ENCODE assay signal across 8 mouse cellular contexts in the genomic region with DNA sequence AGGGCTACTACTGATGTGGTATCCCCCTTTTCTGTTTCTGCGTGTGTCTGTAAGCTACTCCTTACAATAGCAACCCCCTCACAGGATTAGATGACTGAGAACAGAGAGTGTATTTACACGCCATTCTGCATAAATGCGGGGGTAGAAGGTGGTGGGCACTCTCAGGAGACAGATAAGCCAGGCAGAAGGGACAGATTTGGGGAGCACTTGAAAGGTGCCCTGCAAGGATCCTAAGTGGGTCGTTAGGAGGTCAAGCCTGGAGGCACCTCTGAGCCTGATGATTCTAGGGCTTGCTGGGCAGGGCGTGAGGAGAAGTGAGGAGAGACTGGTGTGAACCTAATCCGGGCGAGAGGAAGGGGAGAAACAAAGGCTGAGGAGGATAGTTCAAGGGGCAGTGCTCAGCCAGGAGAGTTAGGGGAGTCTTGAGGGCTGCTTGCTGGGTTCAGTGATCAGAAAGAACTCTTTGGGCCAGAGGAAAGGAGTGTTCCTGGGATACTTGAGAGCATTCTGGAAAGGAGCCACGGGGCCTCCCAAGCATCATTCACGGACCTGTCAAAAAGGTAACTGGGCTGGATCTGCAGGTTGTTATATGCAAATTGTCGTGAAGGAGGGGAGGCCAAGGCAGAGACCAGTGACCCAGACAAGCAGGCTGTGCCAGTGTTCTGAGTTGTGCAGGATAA. TPM values are rescaled to one million over a fixed set of nuclear protein-coding genes. Genes with fewer than 3 reads are reported as not detected.
DNase-seq lines count a peak whose midpoint lies in the region; ATAC-seq and TF ChIP-seq lines count a peak whose summit lies in the region.

No protein-coding gene starts in this region.

- TF ChIP-seq CTCF in hindbrain, postnatal 0 days (IDR thresholded peaks at IDR 0.05; ENCODE audit: low read depth): no peak
- no peak for TF ChIP-seq CTCF in lung, adult 2 months (IDR thresholded peaks at IDR 0.05; ENCODE audit: insufficient read depth, low read length)

- ATAC-seq in heart, embryonic 15.5 days (replicated peaks; ENCODE audit: insufficient number of reproducible peaks, insufficient read depth, low FRiP score, low read depth): no peak
- ATAC-seq in hindbrain, postnatal 0 days: no peak

- intact Hi-C loops in left cerebral cortex, postnatal 10 days (cut with DNase I): no loop called here

- no peak for DNase-seq in heart, adult 18-20 months
- DNase-seq in embryo, embryonic 10 days (ENCODE audit: low spot score): peak; percentile 17
- no peak for DNase-seq in hindbrain, postnatal 0 days (ENCODE audit: low spot score)
- peak; percentile 36 for DNase-seq in lung, adult 2 months
- peak; percentile 1 for DNase-seq in retina, postnatal 7 days (ENCODE audit: low read depth, low spot score)
- DNase-seq in left cerebral cortex, postnatal 10 days (ENCODE audit: extremely low spot score in 1 of 2, low spot score in 2 of 2): no peak
- no peak for DNase-seq in layer of hippocampus, adult 11-12 months (ENCODE audit: low spot score)

- H3K4me2 ChIP-seq in heart, embryonic 15.5 days: peak overlapping the region; percentile 74
- H3K4me2 ChIP-seq in hindbrain, postnatal 0 days (ENCODE audit: low read depth, low read length): peak overlapping the region; percentile 80

- WGBS in heart, embryonic 15.5 days: 16% methylated on average over 10 of the region's 10 CpGs
- 12% methylated on average over 10 of the region's 10 CpGs for WGBS in hindbrain, postnatal 0 days
- WGBS in lung, adult 2 months: 10% methylated on average over 10 of the region's 10 CpGs

- no peaks in the 10 kb centered on the region for H3K9me3 ChIP-seq in heart, embryonic 15.5 days (replicated peaks)
- H3K9me3 ChIP-seq in hindbrain, postnatal 0 days (ENCODE audit: low read length): no peaks in the 10 kb centered on the region

- no peaks in the 10 kb centered on the region for H3K27me3 ChIP-seq in heart, embryonic 15.5 days
- H3K27me3 ChIP-seq in hindbrain, postnatal 0 days (ENCODE audit: insufficient read depth, low read length): no peaks in the 10 kb centered on the region

- H3K9ac ChIP-seq in heart, embryonic 15.5 days: peak overlapping the region; percentile 64
- H3K9ac ChIP-seq in hindbrain, postnatal 0 days (replicated peaks; ENCODE audit: low read length): peak overlapping the region; percentile 56

- TF ChIP-seq POLR2A in lung, adult 2 months (IDR thresholded peaks at IDR 0.05; ENCODE audit: borderline replicate concordance, extremely low read depth, low read depth, low read length): no peak

- H3K4me1 ChIP-seq in heart, embryonic 15.5 days (replicated peaks): peaks cover 7% of the 10 kb centered on the region
- H3K4me1 ChIP-seq in hindbrain, postnatal 0 days (ENCODE audit: insufficient read depth, low read length): peaks cover 8% of the 10 kb centered on the region
- H3K4me1 ChIP-seq in lung, adult 2 months (ENCODE audit: control insufficient read depth, insufficient read depth, low read length): peaks cover 5% of the 10 kb centered on the region; the same call in 1 of the 2 replicates

- H3K27ac ChIP-seq in heart, embryonic 15.5 days: no peak overlapping the region
- peak overlapping the region; percentile 51; the same call in 1 of the 2 replicates for H3K27ac ChIP-seq in hindbrain, postnatal 0 days

- peak overlapping the region; percentile 71 for H3K4me3 ChIP-seq in heart, embryonic 15.5 days
- H3K4me3 ChIP-seq in hindbrain, postnatal 0 days (ENCODE audit: low read length): peak overlapping the region; percentile 55
- H3K4me3 ChIP-seq in lung, adult 2 months (replicated peaks; ENCODE audit: extremely low read depth, low read depth, low read length): peak overlapping the region; percentile 92

- peaks cover 28% of the 10 kb centered on the region for H3K36me3 ChIP-seq in heart, embryonic 15.5 days
- H3K36me3 ChIP-seq in hindbrain, postnatal 0 days (ENCODE audit: insufficient read depth, low read length): peaks cover 35% of the 10 kb centered on the region

RNA-seq across cellular contexts. Expression of a gene that starts 0.9 kb away (rescaled TPM):
- 4.9 and 8.7 TPM in 2 replicates for polyA plus RNA-seq in heart, embryonic 15.5 days (2015; fragmentation: Nextera tagmentation; extraction: Ambion mirVana)
- 1 to 10 TPM; 2.7 to 3.1 TPM for total RNA-seq in heart, adult 18-20 months (2021)
- 32.4 and 36.4 TPM in 2 replicates for total RNA-seq in hindbrain, postnatal 0 days (2014; rRNA removed)
- 14.5 and 14.7 TPM in 2 replicates for polyA plus RNA-seq in hindbrain, postnatal 0 days (2015; fragmentation: Nextera tagmentation; extraction: Ambion mirVana)
- 9.8 and 11.5 TPM in 2 replicates for polyA plus RNA-seq in lung, adult 2 months (2012; rRNA removed)
- 10 to 100 TPM; 12.4 TPM for total RNA-seq in left cerebral cortex, postnatal 10 days (2021)

RNA-seq across cellular contexts. Expression of a gene that starts 12.8 kb away (rescaled TPM):
- polyA plus RNA-seq in heart, embryonic 15.5 days (2015; fragmentation: Nextera tagmentation; extraction: Ambion mirVana): 0.47 and 1.0 TPM in 2 replicates
- total RNA-seq in heart, adult 18-20 months (2021): 1 to 10 TPM; 1.4 to 1.6 TPM
- total RNA-seq in hindbrain, postnatal 0 days (2014; rRNA removed): not detected in 2 replicates
- 0.40 and 0.48 TPM in 2 replicates for polyA plus RNA-seq in hindbrain, postnatal 0 days (2015; fragmentation: Nextera tagmentation; extraction: Ambion mirVana)
- 4.8 and 7.0 TPM in 2 replicates for polyA plus RNA-seq in lung, adult 2 months (2012; rRNA removed)
- total RNA-seq in left cerebral cortex, postnatal 10 days (2021): 1 to 10 TPM; 1.1 TPM

RNA-seq across cellular contexts. Expression of a gene that starts 17.5 kb away (rescaled TPM):
- not detected in 2 replicates for polyA plus RNA-seq in heart, embryonic 15.5 days (2015; fragmentation: Nextera tagmentation; extraction: Ambion mirVana)
- under 1 TPM; 0.23 to 0.47 TPM for total RNA-seq in heart, adult 18-20 months (2021)
- total RNA-seq in hindbrain, postnatal 0 days (2014; rRNA removed): not detected in 2 replicates
- not detected in 2 replicates for polyA plus RNA-seq in hindbrain, postnatal 0 days (2015; fragmentation: Nextera tagmentation; extraction: Ambion mirVana)
- 2.2 and 56.2 TPM in 2 replicates for polyA plus RNA-seq in lung, adult 2 months (2012; rRNA removed)
- not detected for total RNA-seq in left cerebral cortex, postnatal 10 days (2021)

RNA-seq across cellular contexts. Expression of a gene that starts 38.2 kb away (rescaled TPM):
- not detected in 2 replicates for polyA plus RNA-seq in heart, embryonic 15.5 days (2015; fragmentation: Nextera tagmentation; extraction: Ambion mirVana)
- not detected for total RNA-seq in heart, adult 18-20 months (2021)
- total RNA-seq in hindbrain, postnatal 0 days (2014; rRNA removed): not detected in 2 replicates
- polyA plus RNA-seq in hindbrain, postnatal 0 days (2015; fragmentation: Nextera tagmentation; extraction: Ambion mirVana): 0.08 TPM in 1 of 2 replicates, not detected in the other
- not detected in 2 replicates for polyA plus RNA-seq in lung, adult 2 months (2012; rRNA removed)
- under 1 TPM in 1 of 2 experiments, not detected in 1; 0.18 TPM for total RNA-seq in left cerebral cortex, postnatal 10 days (2021)

RNA-seq across cellular contexts. Expression of a gene that starts 39.6 kb away (rescaled TPM):
- 0.19 and 0.34 TPM in 2 replicates for polyA plus RNA-seq in heart, embryonic 15.5 days (2015; fragmentation: Nextera tagmentation; extraction: Ambion mirVana)
- total RNA-seq in heart, adult 18-20 months (2021): not detected
- not detected in 2 replicates for total RNA-seq in hindbrain, postnatal 0 days (2014; rRNA removed)
- polyA plus RNA-seq in hindbrain, postnatal 0 days (2015; fragmentation: Nextera tagmentation; extraction: Ambion mirVana): 0.10 and 0.32 TPM in 2 replicates
- polyA plus RNA-seq in lung, adult 2 months (2012; rRNA removed): 8.4 and 35.6 TPM in 2 replicates
- not detected for total RNA-seq in left cerebral cortex, postnatal 10 days (2021)

Comparison
In these comparisons a context has a peak if more than half of its experiments do, and no peak if none do; other contexts are left out.
1. DNase-seq: peak in embryo, embryonic 10 days (single experiment), lung, adult 2 months (single experiment) and retina, postnatal 7 days (single experiment); none in heart, adult 18-20 months (0 of 2), hindbrain, postnatal 0 days (single experiment), left cerebral cortex, postnatal 10 days (0 of 2) and layer of hippocampus, adult 11-12 months (single experiment).
2. Peak in every context shown above with its lines, with median percentiles within 50 percentile points of each other: H3K4me3 ChIP-seq.